Mouse (Mus musculus) thymus, postnatal 4 days (tissue): ENCODE measurements around the gene Elavl3.

ENCODE experiments used
- DNase-seq: peaks from one replicate; pipeline ENCODE4 v3.0.0; 2021

Elavl3 gene

DNA sequence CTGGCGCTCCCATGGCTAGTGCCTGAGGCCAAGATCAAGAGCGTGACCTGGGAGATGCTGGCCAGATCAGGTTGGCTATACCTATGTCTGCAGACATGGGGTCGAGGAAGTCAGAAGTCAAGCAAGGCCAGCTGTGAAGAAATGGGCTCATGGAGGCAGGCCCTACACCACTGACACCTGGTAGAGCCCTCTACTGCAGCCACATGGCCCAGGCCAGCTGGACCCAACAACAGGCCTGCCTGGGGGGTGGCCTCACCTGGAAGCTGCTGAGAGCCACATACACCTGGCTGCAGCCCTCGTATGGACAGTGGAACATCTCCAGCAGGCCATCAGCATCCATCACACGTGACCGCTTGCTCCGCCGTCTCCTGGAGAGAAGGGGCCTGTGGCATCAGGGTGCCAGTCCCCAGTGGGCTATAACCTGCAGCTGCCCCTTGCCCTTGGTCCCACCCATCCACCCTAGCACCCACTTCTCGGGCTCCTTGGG is 5.3 kb upstream of the Elavl3 start:
- no peak for DNase-seq

DNA sequence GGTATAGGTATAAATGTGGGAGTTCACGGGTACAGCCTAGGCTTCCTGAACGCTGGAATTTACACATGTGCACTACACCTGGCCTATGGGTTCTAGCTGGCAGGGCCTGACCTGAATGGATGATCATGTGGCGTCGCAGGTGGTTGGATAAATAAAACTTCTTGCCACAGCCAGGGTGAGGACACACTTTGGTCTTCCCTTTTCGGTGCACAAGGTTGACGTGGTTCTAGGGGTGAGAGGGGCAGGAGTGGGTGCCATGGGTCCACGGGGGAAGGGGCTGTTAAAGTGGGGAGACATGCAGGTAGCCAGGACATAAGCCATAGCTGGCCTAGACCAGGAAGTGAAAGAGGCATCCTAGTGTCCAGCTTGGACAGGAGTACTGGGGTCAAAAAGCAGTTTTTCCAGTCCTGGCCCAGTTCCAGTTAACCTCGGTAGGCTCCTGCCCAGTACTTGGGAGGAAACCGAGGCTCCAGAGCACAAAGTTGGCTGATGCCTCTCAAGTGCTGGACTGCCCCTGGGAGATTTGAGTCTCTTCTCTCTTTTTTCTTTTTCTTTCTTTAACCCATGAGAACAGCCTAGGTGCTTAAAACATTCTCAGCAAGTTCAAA is 4.6 kb upstream of the Elavl3 start:
- no peak for DNase-seq

DNA sequence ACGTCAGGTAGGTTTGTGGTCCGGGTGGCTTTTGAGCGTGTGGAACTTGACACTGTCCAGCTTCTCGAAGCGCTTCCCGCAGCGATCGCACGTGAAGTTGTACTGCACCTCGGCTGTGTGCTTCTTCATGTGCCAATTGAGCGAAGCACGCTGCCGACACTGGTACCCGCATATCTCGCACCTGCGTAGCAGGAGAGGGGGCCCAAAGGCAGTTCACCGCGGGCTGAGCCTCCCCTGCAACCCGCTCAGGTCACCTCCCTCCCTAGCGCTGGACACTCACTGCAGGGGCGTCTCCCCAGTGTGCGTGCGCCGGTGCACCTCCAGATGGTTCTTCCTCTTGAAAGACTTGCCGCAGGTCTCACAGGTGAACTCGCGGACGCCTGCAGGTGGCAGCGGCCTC is 3.9 kb upstream of the Elavl3 start:
- no peak for DNase-seq

DNA sequence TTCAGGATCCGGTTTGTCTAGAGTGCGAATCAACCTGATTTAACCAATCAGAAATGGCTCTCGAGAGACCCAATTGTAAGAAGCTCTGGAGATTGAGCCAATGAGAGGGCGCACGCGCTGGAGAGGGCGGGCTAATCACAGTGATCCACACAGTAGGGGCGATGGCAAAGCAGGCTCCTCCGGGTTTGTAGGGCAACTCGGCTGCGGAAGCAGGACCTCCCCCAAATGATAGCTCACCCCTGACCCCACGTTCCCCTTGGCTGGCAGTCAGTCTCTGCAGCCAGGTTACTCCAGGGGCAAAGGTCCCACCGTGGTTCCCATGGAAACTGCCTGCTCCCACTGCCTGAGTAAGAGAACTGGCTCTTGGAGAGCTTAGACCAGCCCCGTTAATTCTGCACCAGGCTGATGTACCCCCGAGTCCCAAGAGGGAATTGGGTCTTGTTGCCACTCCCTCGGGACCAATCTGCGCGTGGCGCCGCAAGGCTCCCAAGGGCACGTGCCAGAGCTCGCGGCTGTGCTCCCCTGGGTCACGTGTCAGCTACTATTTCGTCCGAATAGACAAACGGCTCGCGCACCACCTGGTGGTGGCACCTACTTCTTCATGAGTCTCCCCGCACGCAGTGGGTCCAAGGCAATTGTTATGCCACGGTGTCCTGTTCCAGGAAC is 2.7 kb upstream of the Elavl3 start:
- peak; percentile 89 for DNase-seq

DNA sequence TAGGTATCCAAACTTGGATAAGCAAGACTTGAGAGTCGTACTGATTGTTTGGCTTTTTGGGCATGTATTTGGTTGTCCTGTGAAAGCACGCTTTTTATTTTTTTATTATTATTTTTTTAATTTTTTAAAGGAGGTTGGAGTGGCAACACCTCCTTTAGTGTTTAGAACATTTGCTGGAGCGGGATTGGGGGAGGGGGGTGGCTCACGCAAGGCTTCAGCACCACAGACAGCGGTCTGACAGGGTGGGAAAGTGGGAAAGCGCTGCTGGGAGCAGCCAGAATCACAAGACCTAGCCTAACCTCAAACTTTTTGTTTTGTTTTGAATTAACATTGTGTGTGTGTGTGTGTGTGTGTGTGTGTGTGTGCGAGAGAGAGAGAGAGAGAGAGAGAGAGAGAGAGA is 1.8 kb upstream of the Elavl3 start:
- no peak for DNase-seq

DNA sequence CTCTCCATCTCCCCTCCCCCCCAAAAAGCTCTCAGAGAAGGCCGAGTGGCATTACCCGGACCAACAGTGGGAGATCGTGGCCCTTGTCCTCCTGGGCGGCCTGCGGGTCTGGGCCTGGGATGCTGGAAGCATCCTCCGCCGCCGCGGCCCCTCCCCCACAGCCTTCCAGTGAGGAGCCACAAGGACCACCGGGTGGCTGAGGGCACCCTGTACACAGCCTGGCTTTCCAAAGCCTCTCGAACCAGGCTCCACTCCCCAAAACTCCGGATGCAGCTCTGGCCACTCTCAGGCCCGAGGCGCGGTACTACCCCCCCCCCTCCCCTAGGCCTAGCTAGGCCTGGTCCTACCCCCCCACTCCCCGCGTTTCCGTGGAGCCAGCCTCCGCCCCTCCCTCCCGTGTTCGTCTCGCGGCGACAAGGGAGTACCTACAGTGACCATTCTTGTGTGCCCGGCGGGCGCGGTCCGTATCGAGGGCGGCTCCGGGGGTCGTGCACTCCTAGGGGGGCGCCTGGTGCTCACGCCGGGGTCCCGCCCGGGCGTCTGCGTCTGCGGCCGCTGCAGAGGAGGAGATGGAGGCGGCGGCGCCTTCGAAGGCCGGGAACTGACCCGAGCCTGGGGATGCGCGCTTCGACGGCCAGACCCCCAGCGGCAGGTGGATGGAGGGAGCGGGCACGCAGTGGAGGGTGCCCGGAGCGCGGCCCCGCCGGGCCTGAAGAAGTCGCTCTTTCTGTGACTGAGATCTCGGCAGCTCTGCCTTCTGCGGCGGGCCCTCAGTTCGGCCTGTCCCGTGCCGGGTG is 464 bp downstream of the Elavl3 start:
- peak; percentile 51 for DNase-seq

DNA sequence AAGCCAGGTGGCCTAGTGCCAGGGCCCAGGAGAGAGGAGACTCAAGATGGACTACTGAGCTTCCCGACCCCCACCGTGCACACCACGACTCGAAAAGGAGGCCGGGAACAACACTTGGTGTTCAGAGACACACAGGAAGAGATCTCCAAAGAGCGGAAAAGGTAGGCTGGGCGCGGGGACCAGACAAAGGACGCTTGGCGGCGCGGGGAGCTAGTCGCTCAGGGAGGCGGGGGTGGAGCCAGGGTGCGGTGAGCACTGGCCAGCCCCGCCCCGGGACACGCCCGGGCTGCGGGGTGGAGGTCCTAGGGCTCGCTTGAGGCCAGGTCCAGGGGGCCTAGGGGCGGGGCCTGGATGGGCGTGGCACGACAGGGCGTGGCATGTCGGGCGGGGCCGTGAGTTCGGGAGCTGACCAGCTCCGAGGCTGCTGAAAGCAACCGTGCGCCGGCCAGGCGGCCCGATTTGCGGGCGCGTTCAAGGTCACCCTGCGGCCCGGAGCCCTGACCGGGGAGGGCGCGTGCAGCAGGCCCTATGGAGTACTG is 1.4 kb downstream of the Elavl3 start:
- peak; percentile 65 for DNase-seq

DNA sequence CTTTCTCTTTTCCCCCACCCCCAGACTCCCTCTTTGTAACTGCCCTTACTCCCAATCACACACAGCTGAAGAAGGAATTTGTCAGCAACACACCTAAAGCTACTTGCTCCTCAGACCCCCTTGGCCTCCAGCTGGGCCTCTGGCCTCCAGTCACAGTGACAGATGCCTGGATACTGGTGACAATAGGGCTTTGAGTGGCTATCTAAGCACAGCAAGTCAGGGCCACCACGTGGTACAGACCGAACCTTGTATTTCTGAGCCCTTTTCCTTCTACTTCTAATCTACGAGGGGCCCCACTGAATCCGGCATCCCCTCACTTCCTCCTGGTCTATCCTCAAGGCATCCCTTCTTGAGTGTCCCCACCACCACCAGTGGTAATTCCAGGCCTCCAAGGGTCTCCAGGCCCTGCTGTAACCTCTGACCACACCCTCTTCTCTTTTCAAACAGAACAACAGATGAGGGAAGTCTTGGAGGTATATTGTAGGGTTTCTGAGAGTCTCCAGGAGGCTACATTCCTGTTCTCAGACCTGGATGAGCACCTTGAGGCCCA is 2.0 kb downstream of the Elavl3 start:
- DNase-seq: no peak

DNA sequence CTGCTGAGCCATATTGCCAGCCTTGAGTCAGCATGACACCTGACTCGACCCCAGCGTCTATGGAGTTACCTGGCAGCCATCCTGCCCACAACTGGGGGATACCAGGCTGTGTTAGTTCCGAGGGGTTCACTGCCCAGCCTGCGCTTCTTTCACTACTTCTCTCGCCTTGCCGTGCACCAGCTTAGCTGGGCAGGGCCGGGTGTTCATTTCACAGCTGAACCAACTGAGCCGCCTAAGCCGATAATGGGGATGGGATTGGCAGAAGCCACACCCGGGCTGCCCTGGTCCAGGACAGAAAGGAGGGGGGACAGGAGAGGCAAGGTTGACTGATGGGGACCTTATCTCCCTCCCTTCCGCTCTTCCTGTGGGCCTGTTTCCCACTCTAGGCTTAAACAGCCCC is 2.5 kb downstream of the Elavl3 start:
- DNase-seq: no peak

DNA sequence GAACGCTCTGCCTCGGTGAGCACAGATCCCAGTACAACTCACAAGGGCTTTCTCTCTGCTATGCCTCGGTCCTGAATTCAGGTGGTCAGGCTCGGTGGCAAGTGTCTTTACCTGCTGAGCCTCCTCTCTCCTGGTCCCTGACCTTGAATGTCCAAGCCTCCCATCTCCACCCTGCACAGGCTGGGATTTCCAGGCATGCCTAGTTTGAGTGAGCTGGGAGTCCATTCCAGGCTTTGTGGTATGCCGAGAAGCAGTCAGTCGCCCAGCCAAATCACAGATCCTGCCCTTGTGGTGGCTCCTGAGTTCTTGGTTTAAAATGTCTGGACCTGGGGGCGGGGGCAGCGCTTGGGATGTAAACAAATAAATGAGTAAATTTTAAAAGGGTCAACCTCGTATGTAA is 4.5 kb downstream of the Elavl3 start:
- no peak for DNase-seq

DNA sequence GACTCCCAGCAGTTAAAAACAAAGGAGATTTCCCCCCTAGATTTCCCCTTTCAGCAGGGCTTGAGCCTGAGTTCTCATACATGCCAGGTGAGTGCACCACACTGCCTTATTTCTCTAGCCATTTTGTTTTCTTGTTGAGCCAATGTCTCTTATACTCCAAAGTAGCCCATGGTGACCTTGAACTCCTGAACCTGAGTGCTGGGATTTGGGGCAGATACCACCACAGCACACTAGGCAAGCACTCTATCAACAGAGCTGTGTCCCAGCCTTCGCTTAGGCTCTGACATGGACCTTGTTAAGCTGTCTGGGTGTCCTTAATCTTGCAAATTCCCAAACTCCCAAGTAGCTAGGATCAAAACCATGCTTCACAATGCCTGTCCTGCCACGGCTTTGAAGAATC is 10.0 kb downstream of the Elavl3 start:
- DNase-seq: no peak

DNA sequence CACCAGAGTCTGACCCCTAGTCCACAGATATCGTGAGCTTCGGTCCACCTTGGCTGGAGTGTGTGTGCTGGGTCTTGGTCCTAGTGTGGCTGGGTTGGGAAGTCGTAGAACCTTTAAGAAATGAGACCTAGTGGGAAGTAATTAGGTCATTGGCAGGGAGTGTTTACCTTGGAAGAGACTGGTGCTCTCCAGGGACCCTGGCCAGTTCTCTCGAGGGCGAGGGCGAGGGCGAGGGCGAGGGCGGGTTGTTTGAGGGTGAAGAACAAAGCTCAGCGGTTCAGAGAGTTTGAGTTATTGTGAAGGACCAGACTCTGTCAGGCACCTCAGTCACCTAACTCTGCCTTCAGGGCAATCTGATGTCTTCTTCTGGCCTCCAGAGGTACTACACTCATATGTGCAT is 14.0 kb downstream of the Elavl3 start:
- no peak for DNase-seq

DNA sequence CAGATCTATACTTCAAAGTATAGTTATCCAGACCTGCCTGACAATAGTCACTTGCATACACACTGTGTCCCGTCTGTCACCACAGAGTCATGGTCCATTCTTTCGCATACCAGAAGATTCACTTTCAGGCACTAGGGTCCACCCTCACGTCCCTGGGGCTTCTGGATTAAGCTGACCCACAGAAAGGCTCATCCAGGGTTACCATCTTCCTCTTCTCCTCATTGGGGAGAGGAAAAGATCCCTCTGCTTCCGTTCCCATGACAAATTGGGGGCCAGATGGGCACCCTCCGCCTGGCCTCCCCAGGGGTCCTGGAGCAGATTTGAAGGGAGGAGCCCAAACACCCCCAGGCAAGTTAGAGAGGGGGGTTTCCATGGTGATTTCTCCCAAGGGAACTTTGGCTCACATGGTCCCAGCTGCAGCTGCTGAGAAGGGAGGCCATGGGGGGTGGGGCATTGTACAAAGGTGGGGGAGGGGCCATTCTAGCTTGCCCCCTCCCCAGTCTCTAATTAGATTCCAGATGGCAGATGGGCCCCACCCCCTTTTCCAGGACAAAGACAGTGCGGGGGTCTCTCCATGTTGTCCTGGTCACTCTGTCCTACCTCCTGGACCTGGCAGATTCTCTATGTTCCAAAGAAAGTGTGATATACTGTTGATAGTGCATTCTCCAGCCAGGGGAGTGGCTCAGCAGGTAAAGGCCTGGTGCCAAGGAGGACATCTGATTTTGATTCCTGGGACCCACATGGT is 16.4 kb downstream of the Elavl3 start:
- DNase-seq: no peak

DNA sequence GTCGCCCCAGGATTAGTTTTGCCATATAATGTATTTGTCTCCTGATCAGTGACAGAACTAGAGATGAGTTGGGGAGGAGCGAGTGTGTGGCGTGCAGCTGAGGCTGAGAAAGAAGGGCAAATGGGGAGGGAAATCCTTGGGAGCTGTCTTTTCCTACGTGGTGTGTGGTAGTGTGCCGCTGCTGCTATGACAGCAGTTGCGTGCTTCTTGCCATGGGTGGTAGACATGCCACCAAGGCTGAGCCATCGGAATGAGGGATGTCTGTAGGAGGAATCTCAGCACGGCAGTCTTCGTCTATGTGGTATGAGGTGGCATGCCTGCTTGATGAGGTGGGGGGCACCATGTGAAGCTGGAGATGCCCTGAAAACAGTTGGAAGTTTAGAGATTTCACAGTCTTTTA is 21.4 kb downstream of the Elavl3 start:
- no peak for DNase-seq

DNA sequence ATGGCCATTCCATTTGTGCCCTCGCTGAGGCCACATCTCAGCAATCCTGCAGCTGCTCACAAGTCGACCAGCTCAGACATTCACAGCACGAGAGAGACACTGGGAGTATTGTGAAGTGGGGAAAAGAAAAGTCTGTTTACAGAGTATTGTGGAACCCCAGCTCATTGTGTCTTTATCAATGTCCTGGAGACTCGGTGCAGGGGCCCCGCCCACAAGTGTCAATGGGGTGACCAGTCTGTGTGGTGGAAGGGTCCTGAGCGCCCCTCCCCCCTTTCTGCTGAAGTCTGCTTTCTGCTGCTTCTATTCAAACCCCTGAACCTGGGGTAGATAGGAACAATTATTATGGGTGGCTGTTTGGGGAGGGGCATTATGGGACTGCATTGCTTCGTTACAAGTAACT is 23.4 kb downstream of the Elavl3 start:
- no peak for DNase-seq

DNA sequence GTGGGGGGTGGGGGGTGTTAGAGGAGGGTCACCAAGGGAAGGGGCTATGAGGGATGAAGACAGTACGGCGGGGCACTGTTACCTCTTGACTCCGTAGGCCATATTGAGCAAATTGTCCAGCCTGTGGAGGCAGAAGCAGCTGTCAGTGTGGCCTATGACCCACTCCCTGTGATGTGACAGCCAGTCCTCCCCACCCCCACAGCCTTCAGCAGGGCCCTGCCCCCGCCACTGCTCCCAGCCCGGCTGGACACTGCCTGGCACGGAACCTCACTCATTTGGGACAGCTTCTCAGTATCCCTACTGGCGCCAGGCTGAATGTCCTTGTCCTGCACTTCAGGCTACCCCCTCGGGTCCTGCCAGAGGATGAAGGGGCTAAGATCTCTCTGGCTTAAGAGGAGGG is 27.2 kb downstream of the Elavl3 start:
- no peak for DNase-seq

DNA sequence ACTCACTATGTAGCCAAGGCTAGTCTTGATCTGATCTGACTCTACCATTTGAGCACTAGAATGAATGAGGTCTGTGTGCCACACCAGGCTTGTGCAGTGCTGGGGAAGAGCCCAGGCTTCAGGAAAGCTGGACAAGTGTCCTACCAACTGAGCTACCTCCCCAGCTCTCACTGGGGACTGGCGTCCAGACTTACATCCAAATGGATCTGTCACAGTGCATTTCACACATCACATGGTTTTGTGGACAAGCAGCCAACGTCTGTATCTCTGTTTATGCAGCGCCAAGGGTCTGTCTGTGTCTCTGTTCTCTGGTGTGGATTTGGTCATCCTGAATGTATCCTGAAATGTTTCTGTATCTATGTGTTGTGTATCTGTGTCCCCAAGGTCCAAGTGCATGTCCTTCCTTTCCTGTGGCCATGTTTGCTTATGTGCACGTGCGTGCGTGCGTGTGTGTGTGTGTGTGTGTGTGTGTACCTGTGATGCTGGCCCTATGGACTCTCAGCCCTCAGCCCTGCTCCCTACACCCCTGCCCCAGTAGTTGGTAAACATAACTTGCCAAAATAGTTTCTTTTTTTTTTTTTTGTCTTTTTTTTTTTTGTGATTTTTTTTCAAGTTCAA is 34.5 kb downstream of the Elavl3 start:
- DNase-seq: no peak

DNA sequence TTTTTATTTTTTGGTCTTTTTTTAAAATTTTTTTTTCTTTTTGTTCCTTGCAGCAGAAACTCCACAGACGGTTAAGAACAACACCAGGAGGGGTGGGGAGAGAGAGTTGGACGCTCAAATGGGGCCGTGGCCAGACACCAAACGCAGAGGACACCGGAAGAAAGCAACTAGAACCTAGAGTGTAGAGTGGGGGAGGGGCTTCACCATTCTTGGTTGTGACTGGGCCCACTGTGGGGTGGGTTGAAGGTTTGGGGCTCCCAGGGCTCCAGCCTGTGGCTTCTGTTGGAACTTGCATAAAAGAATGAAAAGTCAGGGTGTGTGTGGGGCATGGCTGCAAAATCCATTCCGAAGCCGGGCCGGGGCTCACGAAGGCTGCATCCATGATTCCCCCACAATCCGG is 35.6 kb downstream of the Elavl3 start:
- DNase-seq: peak; percentile 47

DNA sequence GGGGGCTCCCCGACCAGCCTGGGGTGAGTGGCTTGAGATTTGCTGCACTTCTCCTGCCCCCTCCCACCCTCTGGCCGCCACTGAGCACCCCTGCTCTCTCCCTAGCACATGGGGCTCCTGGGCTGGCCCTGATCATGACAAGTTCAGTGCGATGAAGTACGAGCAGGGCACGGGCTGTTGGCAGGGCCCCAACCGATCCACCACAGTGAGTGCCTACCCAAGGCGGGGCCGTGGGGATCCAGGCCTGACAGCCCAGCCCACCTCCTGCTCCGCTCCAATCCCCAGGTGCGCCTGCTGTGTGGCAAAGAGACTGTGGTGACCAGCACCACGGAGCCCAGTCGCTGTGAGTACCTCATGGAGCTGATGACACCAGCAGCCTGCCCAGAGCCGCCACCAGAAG is 39.1 kb downstream of the Elavl3 start:
- no peak for DNase-seq

DNA sequence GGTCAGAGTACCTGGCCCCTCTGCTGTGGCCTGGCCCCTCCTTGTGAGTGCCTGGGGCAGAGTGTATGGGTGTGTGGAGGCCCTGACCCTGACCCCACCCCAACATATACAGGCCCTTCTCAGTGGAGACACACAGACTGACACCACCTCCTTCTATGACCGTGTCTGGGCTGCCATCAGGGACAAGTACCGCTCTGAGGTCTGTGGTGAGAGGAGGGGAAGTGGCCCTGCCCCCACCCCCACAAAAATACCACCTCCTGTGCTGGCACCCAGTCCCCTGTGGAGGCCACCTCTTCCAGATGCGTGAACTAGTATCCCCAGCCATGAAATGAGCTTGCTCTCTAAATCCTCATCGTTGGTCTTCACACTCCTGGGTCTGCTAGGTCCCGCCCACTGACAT is 40.8 kb downstream of the Elavl3 start:
- DNase-seq: no peak

DNA sequence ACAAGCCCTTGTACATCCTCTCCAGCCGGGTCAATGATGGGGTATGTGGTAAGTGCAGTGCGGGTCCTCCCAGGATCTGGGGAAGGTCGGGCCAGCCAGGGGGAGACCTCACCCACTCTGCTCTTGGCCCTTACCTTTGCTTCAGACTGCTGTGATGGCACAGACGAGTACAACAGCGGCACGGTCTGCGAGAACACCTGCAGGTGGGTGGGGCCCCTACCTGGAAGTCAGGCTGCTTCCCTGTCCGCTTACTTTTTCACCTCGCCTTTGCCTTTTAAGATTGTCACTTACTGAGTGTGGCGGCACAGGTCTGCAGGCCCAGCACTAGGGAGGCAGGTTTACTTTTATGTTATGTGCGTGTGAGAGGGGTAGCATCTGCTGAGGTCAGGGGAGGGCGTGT is 47.3 kb downstream of the Elavl3 start:
- DNase-seq: no peak

DNA sequence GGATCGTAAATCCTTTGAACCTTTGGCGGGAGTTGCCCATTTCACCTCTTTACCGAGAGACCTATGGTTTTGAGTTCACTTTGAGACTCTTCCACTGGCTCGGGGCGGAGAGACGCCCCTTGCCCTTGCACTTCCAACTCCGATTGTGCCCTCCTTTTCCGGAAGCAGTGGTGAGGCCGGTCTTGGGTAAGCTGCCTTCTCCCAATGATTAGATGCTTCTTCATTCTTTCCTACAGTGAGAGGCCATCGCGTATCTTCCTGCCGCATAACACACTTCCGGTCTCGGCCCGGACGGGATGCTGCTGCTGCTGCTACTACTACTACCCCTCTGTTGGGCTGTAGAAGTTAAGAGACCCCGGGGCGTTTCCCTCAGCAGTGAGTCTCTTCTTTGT is 48.7 kb downstream of the Elavl3 start:
- peak; percentile 65 for DNase-seq
